Mouse (Mus musculus) heart, embryonic 16.5 days (tissue): ENCODE results near the gene Trappc3. TPM values are rescaled to one million over a fixed set of nuclear protein-coding genes. Genes with fewer than 3 reads are reported as not detected.
A peak's percentile ranks its signal among the peaks of the same experiment; 100 is the strongest.

Source experiments
- ATAC-seq: fragments of 200-750 bp; cut with Nextera tagmentation; replicated peaks from 2 replicates; pipeline ENCODE4 v1.8.0; 2017; ENCODE audit warnings: moderate number of reproducible peaks; ENCODE audit not compliant: insufficient read depth, low FRiP score; ENCODE audit errors: extremely low read depth
- H3K27ac ChIP-seq: fragments of 300-500 bp; sonication (generic); 2 replicates; pipeline ENCODE4 v1.5.1; 2014; ENCODE audit warnings: mild to moderate bottlenecking, low read length, control low read depth, moderate library complexity
- H3K27me3 ChIP-seq: fragments of 300-500 bp; sonication (generic); 2 replicates; pipeline ENCODE4 v1.6.1; 2014; ENCODE audit warnings: low read length, mixed read lengths; ENCODE audit not compliant: control insufficient read depth, insufficient read depth
- H3K36me3 ChIP-seq: fragments of 300-500 bp; sonication (generic); 2 replicates; pipeline ENCODE4 v1.6.1; 2014; ENCODE audit not compliant: control insufficient read depth, insufficient read depth
- H3K4me1 ChIP-seq: fragments of 300-500 bp; sonication (generic); 2 replicates; pipeline ENCODE4 v1.6.1; 2014; ENCODE audit warnings: low read length, mixed read lengths; ENCODE audit not compliant: control insufficient read depth, insufficient read depth
- H3K4me2 ChIP-seq: fragments of 300-500 bp; sonication (generic); 2 replicates; pipeline ENCODE4 v1.6.1; 2014; ENCODE audit warnings: low read depth, mild to moderate bottlenecking, control low read depth, low read length
- H3K4me3 ChIP-seq: fragments of 300-500 bp; sonication (generic); 2 replicates; pipeline ENCODE4 v1.5.1; 2014; ENCODE audit warnings: mild to moderate bottlenecking, control low read depth, low read length
- H3K9ac ChIP-seq: fragments of 300-500 bp; sonication (generic); 2 replicates; pipeline ENCODE4 v1.6.1; 2014; ENCODE audit warnings: low read length, control low read depth
- H3K9me3 ChIP-seq: fragments of 300-500 bp; sonication (generic); replicated peaks from 2 replicates; pipeline ENCODE4 v1.6.1; 2016; ENCODE audit warnings: low read length; ENCODE audit not compliant: control insufficient read depth
- WGBS: fragments of 180-500 bp; shearing (Covaris S2); extraction: QIAGEN DNeasy Blood & Tissue Kit; methylation state at CpG from one replicate; pipeline ENCODE4 v1.1.7; 2014; 5-methylcytosine and 5-hydroxymethylcytosine counted together
- polyA plus RNA-seq: library from polyadenylated mRNA; unstranded; fragments of >200 nt; fragmentation: Nextera tagmentation; extraction: Ambion mirVana; gene quantifications from 2 replicates; pipeline ENCODE4 v1.2.1, GENCODE M21; 2015

Gene Trappc3
- polyA plus RNA-seq, 1 experiment from 2014 or later: 81.3 TPM

- no peak; the same call in 1 of the 2 replicates for ATAC-seq
- Histone ChIP-seq H3K4me1 (peaks cover 16% of the 10 kb centered on the region), H3K36me3 (peaks cover 12% of the 10 kb centered on the region), H3K4me2 (peak overlapping the region; percentile 65), H3K27ac (no peak overlapping the region), H3K9me3 (no peaks in the 10 kb centered on the region), H3K9ac (peak overlapping the region; percentile 49; the same call in 1 of the 2 replicates), H3K4me3 (peak overlapping the region; percentile 78), H3K27me3 (peaks cover 10% of the 10 kb centered on the region)
- WGBS: 51% methylated on average over 28 of the region's 28 CpGs
Measured at GRCm38 (mm10) chr4:126321854-126322511, 59.9 kb downstream of the Trappc3 start.

GRCm38 (mm10) chr4:126322646-126323045 is 60.5 kb downstream of the Trappc3 start:
- H3K4me2 ChIP-seq: no peak overlapping the region
- H3K36me3 ChIP-seq: peaks cover 6% of the 10 kb centered on the region
- no peak for ATAC-seq
- H3K4me1 ChIP-seq: peaks cover 16% of the 10 kb centered on the region
- H3K9me3 ChIP-seq: no peaks in the 10 kb centered on the region
- 93% methylated on average over 13 of the region's 13 CpGs for WGBS
- no peak overlapping the region for H3K4me3 ChIP-seq
- no peak overlapping the region for H3K27ac ChIP-seq
- H3K9ac ChIP-seq: no peak overlapping the region
- peaks cover 10% of the 10 kb centered on the region for H3K27me3 ChIP-seq

GRCm38 (mm10) chr4:126324861-126325260 is 62.7 kb downstream of the Trappc3 start:
- peak overlapping the region; percentile 16; the same call in 1 of the 2 replicates for H3K4me3 ChIP-seq
- no peak overlapping the region for H3K27ac ChIP-seq
- peaks cover 10% of the 10 kb centered on the region for H3K27me3 ChIP-seq
- H3K4me1 ChIP-seq: peaks cover 16% of the 10 kb centered on the region
- WGBS: 44% methylated on average over 13 of the region's 13 CpGs
- ATAC-seq: no peak
- no peaks in the 10 kb centered on the region for H3K36me3 ChIP-seq
- H3K4me2 ChIP-seq: peak overlapping the region; percentile 41
- no peak overlapping the region for H3K9ac ChIP-seq
- no peaks in the 10 kb centered on the region for H3K9me3 ChIP-seq

- no peaks in the 10 kb centered on the region for H3K9me3 ChIP-seq
- peak within 1 kb of the TSS; percentile 16 for H3K4me3 ChIP-seq
- peak within 1 kb of the TSS; percentile 41 for H3K4me2 ChIP-seq
- no peaks in the 10 kb centered on the region for H3K36me3 ChIP-seq
- ATAC-seq: no peak
- peaks cover 10% of the 10 kb centered on the region for H3K27me3 ChIP-seq
- WGBS: 12% methylated on average over 23 of the region's 23 CpGs
- no peak within 1 kb of the TSS for H3K27ac ChIP-seq
- H3K4me1 ChIP-seq: peaks cover 13% of the 10 kb centered on the region
- H3K9ac ChIP-seq: peak within 1 kb of the TSS; percentile 40; the same call in 1 of the 2 replicates
Measured at GRCm38 (mm10) chr4:126325281-126325861, 63.2 kb downstream of the Trappc3 start, which contains the start of gene Tekt2. Tekt2 (minus strand) TSS chr4:126325688.

Other genes with a start within 250 kb of the Trappc3 start
- 0.72 TPM in 2 replicates for gene Csf3r, start 237.8 kb upstream of the Trappc3 start, polyA plus RNA-seq
- 128 and 133 TPM in 2 replicates for gene Mrps15, start 215.4 kb upstream of the Trappc3 start, polyA plus RNA-seq
- gene Oscp1, start 203.8 kb upstream of the Trappc3 start, polyA plus RNA-seq: 7.4 and 8.3 TPM in 2 replicates
- gene Lsm10, start 165.7 kb upstream of the Trappc3 start, polyA plus RNA-seq: 41.7 and 47.2 TPM in 2 replicates
- gene Stk40, start 158.4 kb upstream of the Trappc3 start, polyA plus RNA-seq: 24.5 and 26.6 TPM in 2 replicates
- gene Eva1b, start 114.6 kb upstream of the Trappc3 start, polyA plus RNA-seq: 29.5 TPM in 2 replicates
- gene Sh3d21, start 98.8 kb upstream of the Trappc3 start, polyA plus RNA-seq: 2.7 and 3.4 TPM in 2 replicates
- gene Thrap3, start 59.6 kb upstream of the Trappc3 start, polyA plus RNA-seq: 137 and 143 TPM in 2 replicates
- 34.7 and 36.1 TPM in 2 replicates for gene Map7d1, start 6.0 kb upstream of the Trappc3 start, polyA plus RNA-seq
- 4.5 and 5.0 TPM in 2 replicates for gene Col8a2, start 24.5 kb downstream of the Trappc3 start, polyA plus RNA-seq
- 38.6 and 41.1 TPM in 2 replicates for gene Adprhl2, start 59.4 kb downstream of the Trappc3 start, polyA plus RNA-seq
- gene Tekt2, start 63.4 kb downstream of the Trappc3 start, polyA plus RNA-seq: 2.3 and 2.7 TPM in 2 replicates
- 11.4 and 13.4 TPM in 2 replicates for gene Ago3, start 167.2 kb downstream of the Trappc3 start, polyA plus RNA-seq
- 2.1 and 2.3 TPM in 2 replicates for gene Ago1, start 206.3 kb downstream of the Trappc3 start, polyA plus RNA-seq